Mouse (Mus musculus): ENCODE measurements around the gene Tyrobp. TPM values are rescaled to one million over a fixed set of nuclear protein-coding genes. Genes with fewer than 3 reads are reported as not detected.
A peak's percentile ranks its signal among the peaks of the same experiment; 100 is the strongest.

Gene Tyrobp
- total RNA-seq, 2 experiments from 2014 or later: 28.8 to 31.4 TPM

DNA sequence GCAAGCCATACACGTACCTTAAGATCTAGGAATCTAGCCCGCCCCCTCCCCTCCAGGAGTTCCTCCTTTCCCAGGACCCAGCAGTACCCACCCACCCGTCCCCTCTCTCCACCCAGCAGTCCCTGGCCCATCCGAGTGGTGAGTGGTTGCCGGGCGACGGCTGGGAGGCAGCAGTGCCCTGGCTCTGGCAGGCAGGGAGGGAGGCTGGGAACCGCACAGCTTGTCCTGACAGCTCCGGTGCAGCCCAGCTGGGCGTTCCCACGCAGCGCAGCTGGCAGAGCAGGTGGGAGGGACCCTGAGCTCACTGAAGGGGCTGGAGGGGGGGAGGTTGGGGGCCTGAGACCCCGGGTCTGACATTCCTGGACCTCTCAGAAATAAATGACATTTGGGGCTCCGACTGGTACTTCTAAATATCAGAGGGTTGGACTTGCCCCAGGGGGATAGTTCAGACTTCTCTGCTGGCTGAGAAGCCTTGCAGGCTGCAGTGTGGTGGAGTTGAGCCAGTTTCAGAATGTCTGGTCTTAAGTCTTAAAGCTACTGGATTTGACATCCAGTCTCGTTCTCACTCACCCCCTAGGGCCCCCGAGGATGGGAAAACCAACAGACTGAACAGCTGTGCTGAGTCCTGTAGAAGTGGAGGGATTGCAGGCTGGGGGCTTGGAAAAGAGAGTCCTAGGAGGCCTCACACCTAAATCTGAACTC lies 44.2 kb downstream of the Tyrobp start, which contains the start of the genes Kirrel2 and Nphs1:
Kirrel2 (minus strand) TSS at position 62 of the 702 bp plus-strand sequence.
Nphs1 (plus strand) TSS at position 687 of the 702 bp plus-strand sequence.
- DNase-seq (ENCODE audit: extremely low spot score in 1 of 2, low spot score in 1 of 2): peak in 1 of 2 experiments; percentile 59

DNA sequence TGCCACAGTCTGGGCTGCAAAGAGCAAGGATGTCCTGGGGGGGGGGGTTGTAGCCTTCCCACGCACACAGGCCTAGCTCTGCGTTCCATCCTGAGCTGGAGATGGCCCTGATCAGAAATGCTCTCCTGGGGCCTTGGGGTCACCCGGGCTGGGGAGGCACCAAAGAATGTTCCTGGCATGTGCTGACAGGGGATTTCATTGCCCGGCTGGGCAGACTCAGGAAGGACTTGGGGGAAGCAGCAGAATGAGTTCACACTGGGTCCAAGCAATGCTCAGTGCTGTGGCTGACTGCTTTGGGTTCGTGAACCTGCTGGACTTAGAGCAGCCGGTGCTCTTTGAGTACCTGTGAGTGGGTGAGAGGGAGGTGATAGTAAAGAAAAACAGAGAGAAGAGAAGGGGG lies 45.9 kb downstream of the Tyrobp start:
- DNase-seq (ENCODE audit: extremely low spot score in 1 of 2, low spot score in 1 of 2): no peak

DNA sequence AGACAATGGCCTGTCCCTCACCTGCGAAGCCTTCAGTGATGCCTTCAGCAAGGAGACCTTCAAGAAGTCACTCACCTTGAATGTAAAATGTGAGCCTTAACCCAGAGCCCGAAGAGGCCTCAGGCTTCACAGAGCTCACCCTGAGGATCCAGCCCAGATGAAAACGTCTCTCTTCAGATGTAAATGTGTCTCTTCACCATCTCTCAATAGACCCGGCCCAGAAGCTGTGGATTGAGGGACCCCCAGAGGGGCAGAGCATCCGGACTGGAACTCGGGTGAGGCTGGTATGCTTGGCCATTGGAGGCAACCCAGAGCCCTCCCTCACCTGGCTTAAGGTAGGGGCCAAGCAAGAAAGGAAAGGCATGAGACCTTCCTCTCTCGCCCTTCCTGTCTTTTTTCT lies 50.0 kb downstream of the Tyrobp start:
- DNase-seq (ENCODE audit: extremely low spot score in 1 of 2, low spot score in 1 of 2): no peak

DNA sequence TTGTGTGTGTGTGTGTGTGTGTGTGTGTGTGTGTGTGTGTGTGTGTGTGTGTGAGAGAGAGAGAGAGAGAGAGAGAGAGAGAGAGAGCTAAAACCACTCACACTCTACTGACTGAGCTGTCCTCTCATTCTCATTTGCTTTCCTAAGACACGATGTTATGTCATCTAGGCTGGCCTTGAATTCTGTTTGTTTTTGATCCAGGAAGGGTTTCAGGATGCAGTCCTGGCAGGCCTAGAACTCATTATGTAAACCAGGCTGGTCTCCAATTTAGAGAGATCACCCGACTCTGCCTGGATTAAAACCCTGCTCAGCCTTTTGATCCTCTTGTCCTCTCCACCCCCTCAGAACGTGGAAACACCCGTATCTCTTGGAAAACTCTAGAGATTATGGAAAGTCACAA lies 50.4 kb downstream of the Tyrobp start:
- no peak for DNase-seq (ENCODE audit: extremely low spot score in 1 of 2, low spot score in 1 of 2)

DNA sequence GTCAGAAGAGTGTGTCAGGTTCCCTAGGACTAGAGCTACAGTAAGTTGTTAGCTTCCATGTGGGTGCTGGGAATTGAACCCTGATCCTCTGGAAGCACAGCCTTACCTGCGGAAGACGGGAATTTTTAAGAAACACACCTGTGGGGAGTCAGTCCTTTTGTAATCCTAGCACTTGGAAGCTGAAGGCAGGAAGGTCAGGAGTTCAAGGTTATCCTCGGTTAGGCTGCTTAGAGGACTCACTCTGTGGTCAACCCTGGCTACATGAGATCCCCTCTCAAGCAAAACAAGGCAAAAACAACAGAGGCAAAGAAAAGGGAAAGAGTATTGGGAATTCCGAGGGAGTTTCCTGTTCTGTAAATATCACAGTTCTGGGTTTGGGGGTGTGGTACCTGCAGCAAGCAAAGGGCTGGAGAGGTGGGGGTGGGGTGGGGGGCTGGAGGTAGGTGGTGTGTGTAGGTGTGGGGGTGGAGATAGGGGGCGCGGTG lies 51.3 kb downstream of the Tyrobp start:
- DNase-seq (ENCODE audit: extremely low spot score in 1 of 2, low spot score in 1 of 2): no peak

Other genes with a start within 250 kb of the Tyrobp start
- gene Zfp146, start 244.0 kb upstream of the Tyrobp start, total RNA-seq (2021): 10 to 100 TPM; 49.2 to 50.2 TPM
- 1 to 10 TPM; 2.8 to 5.0 TPM for gene Cox7a1, start 229.6 kb upstream of the Tyrobp start, total RNA-seq (2021)
- gene Capns1, start 214.9 kb upstream of the Tyrobp start, total RNA-seq (2021): 100 to 1,000 TPM; 206 to 218 TPM
- gene Polr2i, start 181.8 kb upstream of the Tyrobp start, total RNA-seq (2021): 10 to 100 TPM; 60.0 to 64.5 TPM
- 100 to 1,000 TPM; 115 to 136 TPM for gene Tbcb, start 181.5 kb upstream of the Tyrobp start, total RNA-seq (2021)
- gene Ovol3, start 178.0 kb upstream of the Tyrobp start, total RNA-seq (2021): not detected
- under 1 TPM; 0.22 to 0.73 TPM for gene Thap8, start 133.7 kb upstream of the Tyrobp start, total RNA-seq (2021)
- gene Wdr62, start 133.3 kb upstream of the Tyrobp start, total RNA-seq (2021): 1 to 10 TPM; 1.4 to 1.7 TPM
- gene Clip3, start 122.0 kb upstream of the Tyrobp start, total RNA-seq (2021): 100 to 1,000 TPM; 437 to 515 TPM
- gene Alkbh6, start 105.0 kb upstream of the Tyrobp start, total RNA-seq (2021): 10 to 100 TPM; 47.1 to 55.1 TPM
- 10 to 100 TPM in 1 of 2 experiments, 1 to 10 TPM in 1; 6.4 to 13.1 TPM for gene Syne4, start 99.0 kb upstream of the Tyrobp start, total RNA-seq (2021)
- gene E130208F15Rik, start 92.0 kb upstream of the Tyrobp start, total RNA-seq (2021): under 1 TPM; 0.15 to 0.75 TPM
- gene Sdhaf1, start 89.9 kb upstream of the Tyrobp start, total RNA-seq (2021): 1 to 10 TPM; 7.8 to 7.9 TPM
- 10 to 100 TPM; 33.6 to 34.7 TPM for gene Lrfn3, start 51.0 kb upstream of the Tyrobp start, total RNA-seq (2021)
- 1 to 10 TPM in 1 of 2 experiments, under 1 TPM in 1; 0.98 to 1.0 TPM for gene Hcst, start 6.1 kb downstream of the Tyrobp start, total RNA-seq (2021)
- 1 to 10 TPM; 2.9 to 3.0 TPM for gene Nfkbid, start 8.0 kb downstream of the Tyrobp start, total RNA-seq (2021)
- gene Aplp1, start 31.8 kb downstream of the Tyrobp start, total RNA-seq (2021): 1,000 to 10,000 TPM; 1,227 to 1,377 TPM
- 10 to 100 TPM; 15.3 to 16.4 TPM for gene Kirrel2, start 43.9 kb downstream of the Tyrobp start, total RNA-seq (2021)
- 1 to 10 TPM; 1.8 to 2.2 TPM for gene Nphs1, start 44.6 kb downstream of the Tyrobp start, total RNA-seq (2021)
- not detected for gene Prodh2, start 79.9 kb downstream of the Tyrobp start, total RNA-seq (2021)
- 100 to 1,000 TPM; 103 to 132 TPM for gene Arhgap33, start 121.3 kb downstream of the Tyrobp start, total RNA-seq (2021)
- gene Hspb6, start 138.4 kb downstream of the Tyrobp start, total RNA-seq (2021): 1 to 10 TPM; 3.4 to 4.3 TPM
- 1 to 10 TPM; 3.5 to 3.6 TPM for gene Proser3, start 138.5 kb downstream of the Tyrobp start, total RNA-seq (2021)
- gene Lin37, start 146.1 kb downstream of the Tyrobp start, total RNA-seq (2021): 10 to 100 TPM; 36.8 to 44.9 TPM
- gene U2af1l4, start 149.5 kb downstream of the Tyrobp start, total RNA-seq (2021): 10 to 100 TPM; 69.8 to 72.5 TPM
- gene Gm49396, start 149.6 kb downstream of the Tyrobp start, total RNA-seq (2021): 1 to 10 TPM; 6.8 to 8.8 TPM
- gene Psenen, start 149.9 kb downstream of the Tyrobp start, total RNA-seq (2021): 10 to 100 TPM; 76.0 to 92.1 TPM
- 1 to 10 TPM; 4.7 to 5.2 TPM for gene Igflr1, start 151.7 kb downstream of the Tyrobp start, total RNA-seq (2021)
- 10 to 100 TPM; 39.1 to 57.1 TPM for gene Kmt2b, start 175.0 kb downstream of the Tyrobp start, total RNA-seq (2021)
- gene Zbtb32, start 185.1 kb downstream of the Tyrobp start, total RNA-seq (2021): not detected
- gene Upk1a, start 199.1 kb downstream of the Tyrobp start, total RNA-seq (2021): under 1 TPM in 1 of 2 experiments, not detected in 1; 0.20 TPM
- 100 to 1,000 TPM; 631 to 741 TPM for gene Cox6b1, start 212.4 kb downstream of the Tyrobp start, total RNA-seq (2021)
- not detected for gene Etv2, start 222.1 kb downstream of the Tyrobp start, total RNA-seq (2021)
- gene Rbm42, start 236.6 kb downstream of the Tyrobp start, total RNA-seq (2021): 10 to 100 TPM; 75.3 to 81.5 TPM

Data from layer of hippocampus, postnatal 25 days (tissue).